Mouse (Mus musculus) erythroblast, embryonic 14.5 days (primary cell): ENCODE measurements around the gene Rer1. TPM values are rescaled to one million over a fixed set of nuclear protein-coding genes. Genes with fewer than 3 reads are reported as not detected.

Source experiments
- H3K27me3 ChIP-seq: 2 replicates; pipeline ENCODE4 v1.6.1; 2012; ENCODE audit warnings: inconsistent platforms; ENCODE audit not compliant: control insufficient read depth
- H3K36me3 ChIP-seq: 2 replicates; pipeline ENCODE4 v1.6.1; 2012; ENCODE audit warnings: mild to moderate bottlenecking, inconsistent platforms; ENCODE audit not compliant: control insufficient read depth
- H3K4me1 ChIP-seq: 2 replicates; pipeline ENCODE4 v1.6.1; 2012; ENCODE audit warnings: inconsistent platforms; ENCODE audit not compliant: control insufficient read depth
- H3K4me3 ChIP-seq: replicated peaks from 2 replicates; pipeline ENCODE3; 2012; ENCODE audit warnings: moderate library complexity, mild to moderate bottlenecking, inconsistent platforms
- H3K9me3 ChIP-seq: 2 replicates; pipeline ENCODE4 v1.6.1; 2012; ENCODE audit warnings: low read length, inconsistent platforms, mixed read lengths; ENCODE audit not compliant: control insufficient read depth
- GATA1 ChIP-seq: IDR thresholded peaks from 2 replicates; pipeline ENCODE4 v1.6.1; 2012; ENCODE audit warnings: low read length, inconsistent platforms, mixed read lengths
- TAL1 ChIP-seq: IDR thresholded peaks from 3 replicates; pipeline ENCODE4 v1.6.1; 2012; ENCODE audit warnings: low read length, inconsistent platforms, mixed read lengths
- polyA plus RNA-seq: library from polyadenylated mRNA; stranded (reverse); fragments of >175 nt; gene quantifications from 2 replicates; pipeline ENCODE4 v1.2.3, GENCODE M21; 2012

Rer1 gene
- polyA plus RNA-seq, 1 experiment, result 3.5 TPM

- no peaks in the 10 kb centered on the region for H3K27me3 ChIP-seq
- TF ChIP-seq TAL1, result no peak
- no peak for TF ChIP-seq GATA1
- peaks cover 57% of the 10 kb centered on the region for H3K36me3 ChIP-seq
- no peaks in the 10 kb centered on the region for H3K9me3 ChIP-seq
- H3K4me1 ChIP-seq, result peaks cover 46% of the 10 kb centered on the region
- H3K4me3 ChIP-seq, result no peak overlapping the region
These were observed 17.7 kb downstream of the Rer1 start for GRCm38 (mm10) chr4:155068357-155068972.

- Histone ChIP-seq H3K4me1 (peaks cover 46% of the 10 kb centered on the region), H3K36me3 (peaks cover 42% of the 10 kb centered on the region), H3K4me3 (peak within 1 kb of the TSS; percentile 69), H3K9me3 (no peaks in the 10 kb centered on the region), H3K27me3 (peaks cover under 1% of the 10 kb centered on the region; the same call in 1 of the 2 replicates)
- TF ChIP-seq GATA1 (no peak), TAL1 (no peak)
These were observed 19.2 kb downstream of the Rer1 start, which contains the start of gene Pex10 for GRCm38 (mm10) chr4:155066834-155067522. TSS of gene Pex10 (plus strand) at chr4:155067016.

DNA sequence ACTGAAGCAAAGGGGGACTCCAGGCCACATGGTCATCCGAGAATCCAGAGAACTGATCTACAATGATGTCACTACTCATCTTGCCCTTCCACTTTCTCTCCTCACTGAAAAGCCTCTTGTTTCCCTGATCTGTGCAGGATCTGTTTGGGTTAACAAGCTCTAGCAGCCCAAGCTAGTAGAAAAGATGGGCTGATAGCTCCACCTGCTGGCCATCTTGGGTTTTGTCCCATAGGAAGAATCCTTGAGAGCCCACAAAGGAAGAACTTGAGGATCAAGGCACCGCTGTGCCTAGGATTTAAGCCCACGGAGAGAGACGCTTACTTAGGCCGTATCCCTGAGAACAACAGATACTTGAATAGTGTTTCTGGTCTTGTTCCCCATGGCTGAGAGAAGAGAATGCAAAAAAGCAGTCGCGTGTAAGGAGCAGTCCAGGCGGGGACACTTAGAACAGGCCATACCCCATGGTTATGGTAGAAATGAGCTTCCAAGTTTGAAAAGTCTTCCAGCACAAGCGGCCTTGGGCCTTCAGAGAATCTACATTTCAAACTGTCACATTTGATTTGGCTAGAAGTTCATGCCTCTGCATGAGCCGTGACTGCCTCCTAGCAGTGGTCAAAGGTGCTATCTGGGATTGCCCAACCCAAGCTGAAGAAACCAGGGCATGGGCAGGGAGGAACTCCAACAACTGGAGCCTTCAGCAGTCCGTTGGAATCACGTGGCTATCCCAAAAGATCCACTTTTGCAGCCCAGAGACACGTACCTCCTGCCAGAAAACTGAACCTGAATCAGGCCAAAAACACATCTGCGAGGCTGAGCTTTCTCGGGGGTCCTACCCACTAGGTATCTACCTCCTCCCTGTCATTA, 20.0 kb downstream of the Rer1 start:
- TF ChIP-seq GATA1, result no peak
- TF ChIP-seq TAL1, result no peak
- H3K27me3 ChIP-seq, result peaks cover 8% of the 10 kb centered on the region
- H3K4me3 ChIP-seq, result peak overlapping the region; percentile 69
- peaks cover 46% of the 10 kb centered on the region for H3K4me1 ChIP-seq
- no peaks in the 10 kb centered on the region for H3K9me3 ChIP-seq
- H3K36me3 ChIP-seq, result peaks cover 34% of the 10 kb centered on the region

GRCm38 (mm10) chr4:155064474-155064873, 21.7 kb downstream of the Rer1 start:
- no peak overlapping the region for H3K4me3 ChIP-seq
- TF ChIP-seq TAL1 (no peak), GATA1 (no peak)
- no peaks in the 10 kb centered on the region for H3K9me3 ChIP-seq
- H3K4me1 ChIP-seq, result peaks cover 41% of the 10 kb centered on the region
- H3K27me3 ChIP-seq, result peaks cover 12% of the 10 kb centered on the region
- peaks cover 17% of the 10 kb centered on the region for H3K36me3 ChIP-seq

DNA sequence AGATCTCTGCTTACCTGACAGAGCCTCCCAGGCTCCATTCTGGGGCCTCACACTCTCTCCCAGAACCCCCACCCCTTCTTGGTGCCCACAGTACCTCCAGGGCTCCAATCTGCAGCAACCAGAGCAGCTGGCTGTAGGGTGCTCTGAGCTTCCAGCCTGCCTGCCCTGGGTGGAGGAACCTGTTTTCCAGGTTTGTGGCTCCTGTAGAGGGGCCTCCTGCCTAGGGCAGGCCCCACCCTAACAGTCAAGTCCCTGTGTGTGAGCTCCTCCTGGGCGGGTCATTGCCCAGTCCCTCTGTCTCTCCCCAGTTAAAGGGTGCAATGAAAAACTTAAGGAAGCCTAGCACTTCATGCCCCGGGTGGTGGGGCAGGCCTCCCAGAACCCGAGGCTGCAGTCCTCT, 22.3 kb downstream of the Rer1 start:
- Histone ChIP-seq H3K36me3 (peaks cover 11% of the 10 kb centered on the region), H3K4me1 (peaks cover 38% of the 10 kb centered on the region), H3K9me3 (no peaks in the 10 kb centered on the region), H3K27me3 (peaks cover 12% of the 10 kb centered on the region), H3K4me3 (no peak overlapping the region)
- TF ChIP-seq GATA1 (no peak), TAL1 (no peak)

DNA sequence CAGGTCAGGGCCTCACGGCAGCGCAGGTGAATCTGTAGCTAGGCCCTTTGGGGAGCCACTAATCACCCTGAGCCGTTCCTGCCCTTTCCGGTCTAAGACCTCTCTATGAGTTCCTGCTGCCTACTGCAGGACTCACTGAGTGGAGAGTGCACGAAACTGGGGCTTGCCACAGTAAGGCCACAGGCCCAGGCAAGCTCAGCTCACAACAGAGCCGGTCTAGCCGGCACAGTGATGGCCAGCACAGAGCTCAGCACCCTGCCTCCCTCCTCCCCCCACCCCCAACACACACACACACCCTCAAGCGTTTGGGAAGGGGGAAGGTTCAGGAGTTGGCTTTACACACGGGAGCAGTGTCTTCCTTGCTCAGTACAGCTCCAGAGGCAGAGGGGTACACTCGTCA, 27.9 kb downstream of the Rer1 start:
- peaks cover 12% of the 10 kb centered on the region for H3K27me3 ChIP-seq
- H3K9me3 ChIP-seq, result no peaks in the 10 kb centered on the region
- no peaks in the 10 kb centered on the region for H3K4me1 ChIP-seq
- no peak overlapping the region for H3K4me3 ChIP-seq
- no peaks in the 10 kb centered on the region for H3K36me3 ChIP-seq
- no peak for TF ChIP-seq TAL1
- TF ChIP-seq GATA1, result no peak

- H3K4me1 ChIP-seq, result no peaks in the 10 kb centered on the region
- H3K9me3 ChIP-seq, result no peaks in the 10 kb centered on the region
- no peaks in the 10 kb centered on the region for H3K36me3 ChIP-seq
- TF ChIP-seq GATA1 (no peak), TAL1 (no peak)
- H3K27me3 ChIP-seq, result peaks cover 9% of the 10 kb centered on the region
- H3K4me3 ChIP-seq, result no peak within 1 kb of the TSS
These were observed 29.5 kb downstream of the Rer1 start, which contains the start of gene Plch2 for GRCm38 (mm10) chr4:155056724-155057123. TSS of gene Plch2 (minus strand) at chr4:155056784.

DNA sequence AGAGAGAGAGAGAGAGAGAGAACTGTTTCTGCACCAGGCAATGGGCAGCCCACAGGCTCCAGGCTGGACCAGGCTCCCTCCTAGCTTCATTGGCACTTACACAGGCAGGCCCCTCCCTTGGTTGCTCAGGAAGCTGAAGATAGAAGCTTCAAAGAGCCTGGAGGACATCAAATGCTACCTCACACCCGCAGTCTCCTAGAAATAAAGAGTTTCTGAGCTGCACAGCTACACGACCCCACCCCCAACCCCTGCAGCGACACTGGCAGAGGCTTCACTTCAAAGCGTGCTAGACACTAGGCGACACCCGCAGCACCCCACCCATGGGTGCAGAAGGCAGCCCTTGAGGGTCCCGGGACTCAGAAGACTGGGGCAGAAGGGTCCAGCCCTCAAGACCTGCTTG, 36.1 kb downstream of the Rer1 start:
- H3K4me1 ChIP-seq, result no peaks in the 10 kb centered on the region
- H3K9me3 ChIP-seq, result no peaks in the 10 kb centered on the region
- peaks cover 5% of the 10 kb centered on the region for H3K27me3 ChIP-seq
- H3K36me3 ChIP-seq, result no peaks in the 10 kb centered on the region
- TF ChIP-seq TAL1 (no peak), GATA1 (no peak)
- H3K4me3 ChIP-seq, result no peak overlapping the region

DNA sequence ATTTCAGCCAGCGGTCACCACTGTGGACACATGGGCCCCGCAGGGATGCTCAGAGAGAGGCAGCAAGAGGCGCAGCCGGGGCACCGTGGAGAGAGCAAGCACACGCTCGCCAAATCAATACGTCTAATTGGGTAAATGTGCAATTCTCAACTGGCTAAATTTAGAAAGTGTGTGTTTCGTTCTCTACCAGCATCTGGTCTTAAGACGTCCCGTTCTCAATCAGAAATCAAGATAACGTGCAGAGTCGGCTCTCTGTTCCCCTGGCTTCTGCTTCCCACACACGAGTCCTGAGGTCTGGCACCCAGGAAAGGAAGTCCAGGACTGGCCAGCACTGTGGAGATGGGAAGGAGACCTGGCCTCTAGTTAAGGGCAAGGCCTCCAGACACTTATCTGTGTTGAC, 39.5 kb downstream of the Rer1 start:
- Histone ChIP-seq H3K9me3 (no peaks in the 10 kb centered on the region), H3K4me3 (no peak overlapping the region), H3K27me3 (peaks cover 32% of the 10 kb centered on the region), H3K36me3 (no peaks in the 10 kb centered on the region), H3K4me1 (no peaks in the 10 kb centered on the region)
- TF ChIP-seq GATA1 (no peak), TAL1 (no peak)
